Mouse (Mus musculus): ENCODE results near the gene Dpyd.

DNA sequence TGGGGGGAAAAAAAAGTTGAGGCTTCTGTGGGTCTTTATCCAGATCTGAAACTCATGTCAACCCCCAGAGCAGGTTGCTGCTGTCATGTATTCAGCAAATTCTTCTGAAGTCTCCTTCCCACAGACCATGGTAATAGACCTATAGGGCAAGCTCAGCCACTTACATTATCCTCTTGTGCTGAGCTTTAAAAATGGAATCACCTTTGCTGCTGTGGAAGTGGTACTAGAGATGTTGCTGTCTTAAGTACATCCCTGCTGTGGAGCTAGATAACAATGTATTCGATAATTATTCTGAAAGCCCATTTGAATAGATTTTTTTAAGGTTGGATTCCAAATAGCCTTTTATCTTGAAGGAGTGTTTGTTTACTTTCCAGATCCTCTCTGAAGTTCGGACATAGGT is 902.1 kb downstream of the Dpyd start:
- no peak for TF ChIP-seq CTCF (IDR thresholded peaks at IDR 0.05; ENCODE audit: low read depth)
- no peak for TF ChIP-seq EP300 (optimal IDR thresholded peaks at IDR 0.05)

Measured in stomach, postnatal 0 days (tissue).